Mouse (Mus musculus) stomach, embryonic 16.5 days (tissue): ENCODE results near the gene Rps6kb2. TPM values are rescaled to one million over a fixed set of nuclear protein-coding genes. Genes with fewer than 3 reads are reported as not detected.

Experiments
- ATAC-seq: fragments of 200-750 bp; cut with Nextera tagmentation; 2 replicates; pipeline ENCODE4 v1.8.0; 2017; ENCODE audit warnings: moderate number of reproducible peaks, moderate TSS enrichment; ENCODE audit not compliant: insufficient read depth, low FRiP score
- H3K27ac ChIP-seq: fragments of 300-500 bp; sonication (generic); 2 replicates; pipeline ENCODE4 v1.5.1; 2014; ENCODE audit warnings: low read length
- H3K27me3 ChIP-seq: fragments of 300-500 bp; sonication (generic); 2 replicates; pipeline ENCODE4 v1.6.1; 2014; ENCODE audit warnings: low read length, control low read depth, mixed read lengths; ENCODE audit not compliant: control insufficient read depth, insufficient read depth
- H3K36me3 ChIP-seq: fragments of 300-500 bp; sonication (generic); 2 replicates; pipeline ENCODE4 v1.6.1; 2014; ENCODE audit warnings: low read length; ENCODE audit not compliant: control insufficient read depth, insufficient read depth
- H3K4me1 ChIP-seq: fragments of 300-500 bp; sonication (generic); 2 replicates; pipeline ENCODE4 v1.6.1; 2014; ENCODE audit warnings: low read length, control low read depth, mixed read lengths; ENCODE audit not compliant: control insufficient read depth, insufficient read depth
- H3K4me2 ChIP-seq: fragments of 300-500 bp; sonication (generic); 2 replicates; pipeline ENCODE4 v1.6.1; 2014; ENCODE audit warnings: low read depth, low read length, mixed read lengths
- H3K4me3 ChIP-seq: fragments of 300-500 bp; sonication (generic); replicated peaks from 2 replicates; pipeline ENCODE4 v1.5.1; 2014; ENCODE audit warnings: mild to moderate bottlenecking, low read length
- H3K9ac ChIP-seq: fragments of 300-500 bp; sonication (generic); 2 replicates; pipeline ENCODE4 v1.6.1; 2014; ENCODE audit warnings: low read length
- H3K9me3 ChIP-seq: fragments of 300-500 bp; sonication (generic); replicated peaks from 2 replicates; pipeline ENCODE4 v1.6.1; 2016; ENCODE audit warnings: low read length, control low read depth; ENCODE audit not compliant: control insufficient read depth
- WGBS: fragments of 180-500 bp; shearing (Covaris S2); extraction: QIAGEN DNeasy Blood & Tissue Kit; methylation state at CpG from one replicate; pipeline ENCODE4 v1.1.7; 2014; 5-methylcytosine and 5-hydroxymethylcytosine counted together
- polyA plus RNA-seq: library from polyadenylated mRNA; unstranded; fragments of >200 nt; fragmentation: Nextera tagmentation; extraction: Ambion mirVana; gene quantifications from 2 replicates; pipeline ENCODE4 v1.2.1, GENCODE M21; 2015

Rps6kb2 gene
- polyA plus RNA-seq, 1 experiment from 2014 or later: 50.2 TPM

- no peaks in the 10 kb centered on the region for H3K36me3 ChIP-seq
- H3K4me3 ChIP-seq: peak within 1 kb of the TSS; percentile 18; the same call in 1 of the 2 replicates
- WGBS: 9% methylated on average over 11 of the region's 11 CpGs
- peaks cover 13% of the 10 kb centered on the region for H3K4me1 ChIP-seq
- no peaks in the 10 kb centered on the region for H3K9me3 ChIP-seq
- H3K27me3 ChIP-seq: no peaks in the 10 kb centered on the region
- peak within 1 kb of the TSS; percentile 70 for H3K9ac ChIP-seq
- H3K27ac ChIP-seq: no peak within 1 kb of the TSS
- H3K4me2 ChIP-seq: peak within 1 kb of the TSS; percentile 52
- peak; percentile 59; the same call in 1 of the 2 replicates for ATAC-seq
Observed at GRCm38 (mm10) chr19:4175368-4175947, 12.3 kb upstream of the Rps6kb2 start, which contains the start of gene Carns1. Gene Carns1, minus strand, starts transcription at chr19:4175479.

DNA sequence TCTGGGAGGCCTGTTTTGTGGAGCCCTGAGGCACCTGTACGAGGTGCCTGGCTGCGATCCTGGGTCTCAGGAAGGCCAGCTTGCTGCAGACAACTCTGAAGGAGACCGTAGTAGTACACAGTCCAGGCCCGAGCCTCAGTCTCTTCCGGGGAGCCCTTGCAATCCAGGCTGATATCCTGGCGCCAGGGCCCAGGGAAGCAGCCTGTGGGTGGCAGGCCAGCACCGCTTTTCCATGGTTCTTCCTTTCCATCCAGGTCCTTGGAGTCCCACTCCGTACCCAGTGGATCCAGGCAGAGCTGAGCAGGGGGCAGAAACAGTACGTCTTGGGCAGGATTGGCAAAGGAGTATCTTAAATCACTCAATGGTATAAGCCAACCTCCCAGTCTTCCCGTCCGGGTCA, 9.8 kb upstream of the Rps6kb2 start:
- H3K4me2 ChIP-seq: no peak overlapping the region
- no peak for ATAC-seq
- no peaks in the 10 kb centered on the region for H3K9me3 ChIP-seq
- H3K4me1 ChIP-seq: peaks cover 19% of the 10 kb centered on the region
- no peak overlapping the region for H3K9ac ChIP-seq
- H3K27ac ChIP-seq: no peak overlapping the region
- no peaks in the 10 kb centered on the region for H3K36me3 ChIP-seq
- no peaks in the 10 kb centered on the region for H3K27me3 ChIP-seq
- no peak overlapping the region for H3K4me3 ChIP-seq
- WGBS: 67% methylated on average over 11 of the region's 11 CpGs

DNA sequence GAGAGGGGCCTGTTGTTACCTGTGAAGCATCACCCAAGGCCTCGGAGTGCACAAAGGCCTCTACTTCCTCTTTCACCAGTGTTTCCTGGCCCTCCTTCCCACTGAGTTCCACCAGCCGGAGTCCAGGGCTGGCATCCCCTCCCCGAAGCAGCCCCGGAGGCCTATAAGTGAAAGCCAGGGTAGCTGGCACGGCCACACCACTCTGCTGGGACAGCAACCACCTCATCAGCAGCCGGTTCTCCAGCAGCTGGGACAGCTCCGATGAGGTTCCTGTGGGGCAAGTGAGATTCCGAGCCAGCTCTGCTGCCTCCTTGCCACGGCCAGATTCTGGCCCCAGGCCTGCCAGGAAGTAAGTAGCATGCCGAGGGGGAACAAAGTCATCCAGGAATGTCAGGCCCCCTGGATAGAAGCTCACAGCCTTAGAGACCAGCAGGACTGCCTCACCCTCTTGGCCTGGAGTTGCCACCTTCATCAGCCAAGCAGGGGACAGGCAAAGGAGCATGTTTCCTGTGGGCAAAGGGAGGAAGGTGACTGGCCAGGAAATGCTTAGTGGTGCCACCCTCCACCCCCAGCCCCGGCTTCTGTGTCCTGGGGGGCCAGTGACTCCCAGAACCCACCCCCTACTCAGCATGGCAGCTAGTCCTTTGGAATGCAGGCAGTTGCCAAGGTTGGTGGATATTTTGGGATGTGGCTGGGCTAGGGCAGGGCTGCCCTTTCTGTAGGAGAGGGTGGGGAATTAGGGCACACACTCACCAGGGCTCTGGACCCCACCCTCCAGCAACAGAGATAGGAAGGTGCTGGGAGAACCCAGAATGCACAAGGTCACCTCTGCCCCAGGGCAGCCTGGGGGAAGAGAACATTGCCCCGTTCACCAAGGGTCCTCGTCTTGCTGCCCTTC, 8.5 kb upstream of the Rps6kb2 start:
- Histone ChIP-seq H3K4me1 (peaks cover 19% of the 10 kb centered on the region), H3K27me3 (no peaks in the 10 kb centered on the region), H3K9ac (peak overlapping the region; percentile 3; the same call in 1 of the 2 replicates), H3K27ac (no peak overlapping the region), H3K4me2 (no peak overlapping the region), H3K9me3 (no peaks in the 10 kb centered on the region), H3K36me3 (no peaks in the 10 kb centered on the region), H3K4me3 (no peak overlapping the region)
- ATAC-seq: no peak
- WGBS: 64% methylated on average over 13 of the region's 13 CpGs

- ATAC-seq: no peak
- Histone ChIP-seq H3K4me3 (no peak overlapping the region), H3K4me1 (peaks cover 19% of the 10 kb centered on the region), H3K4me2 (no peak overlapping the region), H3K27me3 (no peaks in the 10 kb centered on the region), H3K9ac (no peak overlapping the region), H3K36me3 (no peaks in the 10 kb centered on the region), H3K27ac (no peak overlapping the region), H3K9me3 (no peaks in the 10 kb centered on the region)
- WGBS: 86% methylated on average over 10 of the region's 10 CpGs
Observed at GRCm38 (mm10) chr19:4170723-4171392, 7.7 kb upstream of the Rps6kb2 start.

- peaks cover 12% of the 10 kb centered on the region; the same call in 1 of the 2 replicates for H3K4me1 ChIP-seq
- peak overlapping the region; percentile 53 for H3K4me3 ChIP-seq
- peak overlapping the region; percentile 93 for H3K27ac ChIP-seq
- H3K36me3 ChIP-seq: no peaks in the 10 kb centered on the region
- WGBS: 6% methylated on average over 27 of the region's 27 CpGs
- ATAC-seq: no peak; the same call in 1 of the 2 replicates
- peak overlapping the region; percentile 97 for H3K4me2 ChIP-seq
- no peaks in the 10 kb centered on the region for H3K27me3 ChIP-seq
- H3K9ac ChIP-seq: peak overlapping the region; percentile 90
- no peaks in the 10 kb centered on the region for H3K9me3 ChIP-seq
Observed at GRCm38 (mm10) chr19:4169810-4170209, 6.7 kb upstream of the Rps6kb2 start.

DNA sequence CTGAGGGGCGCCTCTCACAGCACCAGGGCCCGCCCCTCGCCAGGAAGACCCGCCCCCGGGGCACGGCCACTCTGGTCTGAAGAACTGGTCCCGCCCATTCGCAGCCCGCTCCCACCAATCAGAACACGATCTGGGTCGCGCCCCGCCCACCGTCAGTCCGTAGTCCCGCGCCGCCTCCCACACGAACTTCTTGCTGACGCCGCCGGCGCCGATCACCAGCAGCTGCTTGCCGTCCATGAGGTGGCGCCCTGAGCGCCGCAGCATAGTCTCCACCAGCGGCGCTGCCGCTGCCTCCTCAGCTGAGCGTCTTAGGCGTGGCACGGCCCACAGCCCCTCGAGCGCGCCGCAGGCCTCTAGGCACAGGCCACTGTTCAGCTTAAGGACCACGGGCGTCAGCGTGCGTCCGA, 6.2 kb upstream of the Rps6kb2 start:
- peak; percentile 96 for ATAC-seq
- peak overlapping the region; percentile 90 for H3K9ac ChIP-seq
- WGBS: under 1% methylated on average over 43 of the region's 43 CpGs
- peak overlapping the region; percentile 97 for H3K4me2 ChIP-seq
- H3K27me3 ChIP-seq: no peaks in the 10 kb centered on the region
- H3K27ac ChIP-seq: peak overlapping the region; percentile 93
- no peaks in the 10 kb centered on the region for H3K36me3 ChIP-seq
- H3K4me1 ChIP-seq: peaks cover 12% of the 10 kb centered on the region; the same call in 1 of the 2 replicates
- no peaks in the 10 kb centered on the region for H3K9me3 ChIP-seq
- H3K4me3 ChIP-seq: peak overlapping the region; percentile 53

- H3K36me3 ChIP-seq: no peaks in the 10 kb centered on the region
- WGBS: 77% methylated on average over 9 of the region's 9 CpGs
- peaks cover 21% of the 10 kb centered on the region for H3K4me1 ChIP-seq
- H3K27me3 ChIP-seq: no peaks in the 10 kb centered on the region
- no peak overlapping the region for H3K4me2 ChIP-seq
- H3K9me3 ChIP-seq: no peaks in the 10 kb centered on the region
- H3K27ac ChIP-seq: no peak overlapping the region
- no peak for ATAC-seq
- no peak overlapping the region for H3K9ac ChIP-seq
- H3K4me3 ChIP-seq: no peak overlapping the region
Observed at GRCm38 (mm10) chr19:4166678-4167476, 3.7 kb upstream of the Rps6kb2 start.

- Histone ChIP-seq H3K4me1 (peaks cover 10% of the 10 kb centered on the region), H3K36me3 (0 out of 2 replicates have a peak, but pooled peaks cover 4% of the 10 kb centered on the region), H3K27ac (0 out of 2 replicates have a peak overlapping the region, but pooled peaks have one; percentile 20), H3K4me2 (no peak overlapping the region), H3K9me3 (no peaks in the 10 kb centered on the region), H3K27me3 (no peaks in the 10 kb centered on the region), H3K9ac (no peak overlapping the region), H3K4me3 (no peak overlapping the region)
- WGBS: 67% methylated on average over 2 of the region's 2 CpGs
- no peak for ATAC-seq
Observed at GRCm38 (mm10) chr19:4164721-4165120, 1.6 kb upstream of the Rps6kb2 start.
